Mouse (Mus musculus): ENCODE results near the gene Ccin.

The Ccin gene

DNA sequence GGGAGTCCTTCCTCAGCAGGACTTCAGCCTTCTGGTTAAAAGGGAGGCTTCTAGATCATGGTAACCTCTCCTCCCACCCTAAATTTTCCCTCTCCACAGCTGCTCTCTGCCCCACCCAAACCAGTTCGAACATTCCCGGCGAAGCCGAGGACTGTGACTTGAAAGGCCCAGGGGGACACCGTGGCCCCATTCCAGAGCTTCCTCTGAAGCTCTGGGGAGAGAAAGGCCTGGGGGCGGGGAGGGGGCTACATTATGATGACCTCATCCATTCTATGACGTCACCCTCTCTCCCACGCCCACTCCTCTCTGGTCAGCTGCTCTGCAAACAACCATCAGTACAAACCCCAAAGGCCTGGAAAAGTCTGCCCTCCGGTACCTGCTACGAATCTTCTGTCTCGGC, at the start of gene Ccin:
TSS of gene Ccin (plus strand) at position 303 of the 400 bp plus-strand sequence.
- peak in 1 of 2 experiments; percentile 18 for DNase-seq

GRCm38 (mm10) chr4:43936186-43936585, 47.1 kb upstream of the Ccin start:
- no peak for DNase-seq

- DNase-seq: no peak
These were observed 46.3 kb upstream of the Ccin start for GRCm38 (mm10) chr4:43936749-43937674.

DNA sequence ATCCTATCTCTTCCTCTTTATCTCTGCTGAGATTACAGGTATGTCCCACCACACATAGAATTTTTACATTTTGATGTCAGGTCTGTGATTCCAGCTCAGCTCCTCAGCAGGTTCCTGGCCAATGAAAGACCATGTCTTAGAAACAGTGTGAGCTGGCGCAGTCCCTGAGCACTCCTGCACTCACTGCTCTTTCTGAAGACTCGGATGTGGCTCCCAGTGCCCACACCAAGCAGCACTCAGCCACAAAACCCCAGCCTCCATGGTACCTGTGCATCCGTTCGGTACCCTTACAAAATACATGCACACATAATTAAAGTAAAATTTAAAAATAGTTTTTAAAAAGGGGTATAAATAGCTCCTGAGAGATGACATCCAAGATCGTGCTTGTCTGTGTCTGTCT, 42.0 kb upstream of the Ccin start:
- no peak for DNase-seq

GRCm38 (mm10) chr4:43942421-43942820, 40.9 kb upstream of the Ccin start:
- no peak for DNase-seq

DNA sequence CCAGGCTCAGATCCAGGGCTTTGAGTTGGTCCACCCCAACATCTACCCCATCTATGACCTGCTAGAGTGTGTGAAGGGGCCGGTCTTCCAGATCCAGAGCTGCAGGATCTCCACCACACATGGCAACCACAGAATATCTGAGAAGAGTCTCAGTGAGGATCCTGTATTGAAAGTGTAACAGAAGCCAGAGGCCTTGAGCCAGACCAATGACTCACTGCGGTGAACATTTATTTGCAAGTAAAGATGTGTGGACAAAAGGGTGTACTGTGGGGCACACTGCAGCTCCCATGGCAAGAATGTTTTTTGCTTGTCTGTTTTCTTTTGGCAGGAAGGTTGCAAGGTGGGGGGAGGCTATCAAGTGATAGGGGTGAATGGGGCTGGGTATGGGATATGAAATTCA, 35.7 kb upstream of the Ccin start:
- no peak for DNase-seq

DNA sequence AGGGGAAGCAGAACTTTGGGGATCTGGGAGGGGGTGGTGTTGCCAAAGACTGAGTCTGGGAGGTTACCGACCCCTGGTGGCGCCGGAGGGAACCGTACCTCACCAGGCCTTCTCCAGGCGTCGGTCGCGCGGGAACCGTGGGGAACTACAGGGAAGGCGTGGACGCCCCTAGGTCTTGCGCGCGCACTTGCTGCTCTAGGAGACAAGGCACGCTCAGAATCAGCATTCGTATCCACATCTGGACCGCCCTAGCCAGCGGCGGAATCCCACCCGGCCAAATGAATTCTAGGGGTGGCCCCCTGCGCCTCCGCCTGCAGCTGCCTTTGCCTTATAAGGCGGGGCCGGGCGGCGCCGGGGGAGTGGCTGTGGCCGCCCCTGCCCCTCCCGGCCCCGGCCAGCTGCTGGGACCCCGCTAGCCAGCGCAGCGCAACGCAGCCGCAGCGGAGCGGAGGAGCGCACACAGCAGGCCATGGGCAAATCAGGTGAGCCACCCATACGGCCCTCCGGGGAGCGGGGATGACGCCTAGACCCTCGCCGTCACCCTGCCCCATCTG, 25.9 kb upstream of the Ccin start, which contains the start of gene Glipr2:
TSS of gene Glipr2 (plus strand) at position 110 of the 554 bp plus-strand sequence.
- peak; percentile 86 to 87 for DNase-seq

DNA sequence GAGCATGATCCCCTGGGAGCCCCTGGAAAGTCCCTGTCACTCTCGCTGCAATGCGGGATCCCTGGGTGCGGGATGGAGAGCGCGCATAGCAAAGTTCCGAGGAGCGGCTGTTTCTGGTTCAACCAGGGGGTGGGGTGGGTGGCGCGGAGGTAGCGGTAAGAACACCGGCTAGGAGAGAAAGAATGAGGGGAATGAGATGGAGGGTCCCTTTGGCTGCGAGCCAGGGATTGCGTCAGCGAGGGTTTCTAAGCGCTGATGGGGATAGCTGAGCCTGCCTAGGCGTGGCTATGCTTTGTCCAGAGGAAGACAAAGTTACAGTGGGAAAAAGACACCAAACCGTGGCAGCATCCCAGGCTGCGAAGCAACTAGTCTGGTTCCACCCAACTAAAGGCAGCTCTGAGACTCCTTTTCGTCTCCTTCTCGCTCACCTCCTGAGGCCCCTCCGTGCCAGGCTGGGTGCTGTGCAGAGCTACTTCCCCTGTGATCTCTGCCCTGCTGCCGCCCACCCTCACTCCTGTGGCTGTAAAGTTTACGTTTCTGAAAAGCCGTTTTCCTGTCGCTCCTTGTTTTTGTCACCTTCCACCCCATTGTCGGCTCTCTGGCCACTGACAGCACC, 25.3 kb upstream of the Ccin start:
- DNase-seq: peak; percentile 81 to 82

GRCm38 (mm10) chr4:43959523-43960179, 23.6 kb upstream of the Ccin start:
- DNase-seq: no peak

DNA sequence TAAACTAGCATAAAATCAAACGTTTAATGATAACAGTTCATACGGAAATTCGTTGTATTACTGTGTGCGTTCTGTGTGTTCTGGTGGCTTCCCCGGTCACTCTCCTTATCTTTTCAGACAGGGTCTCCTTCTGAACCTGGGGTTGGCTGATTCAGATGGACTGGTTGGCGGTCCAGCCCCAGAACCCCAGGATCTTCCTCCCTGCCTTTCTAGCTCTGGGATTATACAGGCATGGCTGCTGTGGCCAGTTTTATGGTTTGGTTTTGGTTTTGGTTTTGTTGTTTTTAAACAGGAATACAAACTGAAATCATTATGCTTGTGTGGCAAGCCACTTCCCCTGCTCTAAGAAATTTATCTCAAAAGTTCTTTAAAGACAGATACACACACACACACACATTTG, 23.1 kb upstream of the Ccin start:
- DNase-seq: no peak

GRCm38 (mm10) chr4:43964326-43964833, 18.9 kb upstream of the Ccin start:
- no peak for DNase-seq

- DNase-seq: no peak
These were observed 18.2 kb upstream of the Ccin start for GRCm38 (mm10) chr4:43964951-43965684.

DNA sequence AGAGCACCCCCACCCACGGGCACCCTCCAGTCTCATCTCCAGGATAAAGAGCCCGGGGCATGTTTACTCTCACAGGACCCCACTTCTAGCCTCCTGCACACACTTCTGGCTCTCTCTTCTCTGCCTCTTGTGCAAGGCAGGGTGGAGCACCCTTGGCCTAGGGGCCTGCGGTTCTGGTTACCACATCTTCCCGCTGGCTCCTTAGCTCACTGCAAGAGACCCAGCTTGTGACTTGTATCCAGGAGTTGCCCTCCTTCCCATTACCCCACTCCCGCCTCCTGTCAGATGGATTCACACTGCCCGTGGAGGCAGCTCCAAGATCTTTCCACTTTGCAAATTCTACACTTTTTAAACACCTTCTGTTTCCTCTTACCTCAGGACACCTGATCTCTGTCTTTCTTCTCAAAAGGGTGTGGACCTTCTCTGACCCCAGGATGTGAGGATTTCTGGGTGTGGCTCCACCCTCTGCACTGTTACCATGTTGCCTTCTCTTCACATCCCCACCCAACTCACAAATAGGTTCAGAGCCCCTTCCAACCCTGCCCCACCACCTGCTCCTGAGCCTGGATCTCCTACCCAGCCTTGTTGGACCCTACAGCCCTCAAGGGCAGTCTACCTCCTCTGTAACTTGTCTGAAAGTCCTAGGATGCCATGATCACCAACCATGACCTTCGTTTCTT, 17.3 kb upstream of the Ccin start:
- DNase-seq: no peak

GRCm38 (mm10) chr4:43968650-43969049, 14.6 kb upstream of the Ccin start:
- DNase-seq: peak; percentile 72 to 80

DNA sequence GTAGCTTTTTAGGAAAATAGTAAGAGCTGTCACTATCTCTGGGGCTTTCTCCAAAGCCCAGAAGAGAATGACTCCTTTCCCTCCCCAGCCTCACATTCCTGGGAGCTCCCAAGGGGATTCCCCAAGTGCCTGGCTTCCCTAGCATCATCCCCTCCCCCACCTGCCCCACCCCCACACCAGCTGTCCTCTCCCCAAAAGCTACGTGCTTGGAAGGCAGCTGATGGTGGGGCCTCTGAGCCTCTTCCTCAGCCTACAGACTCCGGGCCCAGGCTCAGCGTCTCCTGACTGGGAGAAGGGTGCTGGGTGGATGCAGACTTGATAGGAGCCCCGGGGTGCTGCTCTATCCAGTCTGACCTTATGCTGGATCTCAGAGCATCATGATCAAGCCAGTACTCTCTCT, 13.9 kb upstream of the Ccin start:
- DNase-seq: peak; percentile 36 to 40

GRCm38 (mm10) chr4:43970393-43971330, 12.6 kb upstream of the Ccin start:
- DNase-seq: no peak

DNA sequence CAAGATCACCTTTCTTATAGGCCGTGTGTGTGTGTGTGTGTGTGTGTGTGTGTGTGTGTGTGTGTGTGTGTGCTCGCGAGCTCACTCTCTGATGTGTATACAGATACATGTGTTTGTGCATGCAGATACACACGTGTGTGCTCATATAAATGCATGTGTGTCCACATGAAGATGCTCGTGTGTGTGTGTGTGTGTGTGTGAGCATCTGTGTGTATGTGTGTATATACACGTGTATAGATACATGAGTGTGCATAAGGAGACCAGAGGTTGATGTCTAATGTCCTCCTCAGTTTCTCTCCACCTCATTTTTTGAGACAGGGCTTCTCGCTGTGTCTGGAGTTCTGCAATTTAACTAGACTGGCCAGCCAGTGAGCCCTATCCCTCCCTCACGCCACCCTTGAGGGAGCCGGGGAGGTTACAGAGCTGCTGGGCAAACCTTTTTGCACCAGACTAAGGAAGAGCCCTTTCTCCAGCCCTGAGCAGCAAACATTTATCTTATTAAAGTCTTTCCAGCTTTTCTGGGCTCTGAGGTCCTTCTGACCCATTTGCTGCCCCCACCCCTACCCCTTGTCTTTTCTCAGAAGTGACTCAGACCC, 11.6 kb upstream of the Ccin start:
- DNase-seq: no peak

GRCm38 (mm10) chr4:43972137-43972591, 11.1 kb upstream of the Ccin start:
- DNase-seq: no peak

- peak; percentile 54 to 77 for DNase-seq
These were observed 9.7 kb upstream of the Ccin start for GRCm38 (mm10) chr4:43973526-43973981.

Measured in cerebellum, postnatal 10 days (tissue).